Mouse (Mus musculus): ENCODE data around the gene Clgn. TPM values are rescaled to one million over a fixed set of nuclear protein-coding genes. Genes with fewer than 3 reads are reported as not detected.

Gene Clgn
- under 1 TPM; 0.12 to 0.82 TPM for polyA plus RNA-seq (2017; shearing (Covaris generic))

GRCm38 (mm10) chr8:83389316-83390005 lies at the start of gene Clgn:
Clgn (plus strand) TSS chr8:83389867.

DNA sequence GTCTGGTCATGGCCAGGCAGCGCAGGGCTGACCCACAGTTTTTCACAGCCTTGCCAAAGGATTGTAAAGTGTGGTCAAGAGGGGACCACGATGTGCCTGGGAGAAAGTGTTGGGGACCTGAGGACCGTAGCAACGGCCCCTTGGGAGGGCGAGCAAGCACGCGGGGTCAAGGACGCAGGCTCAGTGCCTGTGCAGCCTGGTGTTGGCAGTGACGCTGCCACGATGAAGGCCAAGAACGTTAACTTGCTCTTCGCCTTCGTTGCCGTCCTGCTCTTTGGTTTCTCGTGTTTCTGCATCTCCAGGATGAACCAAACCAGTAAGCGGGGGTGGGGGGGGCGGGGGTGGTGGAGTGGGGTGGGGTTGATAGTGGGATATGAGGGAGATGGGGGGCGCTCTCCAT lies 41.4 kb upstream of the Clgn start, which contains the start of gene Mgat4d:
Gene Mgat4d (plus strand): TSS at position 209 of the 400 bp plus-strand sequence.

GRCm38 (mm10) chr8:83458222-83458621 lies 68.6 kb downstream of the Clgn start, which contains the start of gene Scoc:
Scoc (minus strand) TSS chr8:83458391.

Other genes with a start within 250 kb of the Clgn start
- gene Tbc1d9, start 224.5 kb upstream of the Clgn start, polyA plus RNA-seq (2017; shearing (Covaris generic)) = under 1 TPM in 1 of 2 experiments, not detected in 1; 0.20 TPM
- under 1 TPM; 0.49 to 0.57 TPM for gene Gm10645, start 223.7 kb upstream of the Clgn start, polyA plus RNA-seq (2017; shearing (Covaris generic))
- under 1 TPM in 1 of 2 experiments, not detected in 1; 0.14 TPM for gene Ucp1, start 99.5 kb upstream of the Clgn start, polyA plus RNA-seq (2017; shearing (Covaris generic))
- gene Elmod2, start 57.4 kb upstream of the Clgn start, polyA plus RNA-seq (2017; shearing (Covaris generic)) = 10 to 100 TPM in 1 of 2 experiments, 1 to 10 TPM in 1; 8.9 to 10.8 TPM
- not detected for gene Mgat4d, start 41.4 kb upstream of the Clgn start, polyA plus RNA-seq (2017; shearing (Covaris generic))
- 10 to 100 TPM; 22.8 to 28.9 TPM for gene Scoc, start 68.5 kb downstream of the Clgn start, polyA plus RNA-seq (2017; shearing (Covaris generic))
- gene Olfr370, start 145.9 kb downstream of the Clgn start, polyA plus RNA-seq (2017; shearing (Covaris generic)) = not detected
- gene Ndufb7, start 176.8 kb downstream of the Clgn start, polyA plus RNA-seq (2017; shearing (Covaris generic)) = 100 to 1,000 TPM; 291 to 304 TPM
- gene Tecr, start 218.1 kb downstream of the Clgn start, polyA plus RNA-seq (2017; shearing (Covaris generic)) = 100 to 1,000 TPM; 406 to 440 TPM
- gene Dnajb1, start 218.3 kb downstream of the Clgn start, polyA plus RNA-seq (2017; shearing (Covaris generic)) = 10 to 100 TPM; 74.4 to 77.3 TPM

Measured in activated CD4-positive, CD25-positive, alpha-beta regulatory T cell (primary cell).